Mouse (Mus musculus): ENCODE data around the gene Ampd2. TPM values are rescaled to one million over a fixed set of nuclear protein-coding genes. Genes with fewer than 3 reads are reported as not detected.
A peak's percentile ranks its signal among the peaks of the same experiment; 100 is the strongest.

Gene Ampd2
- total RNA-seq, 2 experiments from 2014 or later = 52.3 to 58.5 TPM

GRCm38 (mm10) chr3:108070295-108071293 is 15.9 kb downstream of the Ampd2 start:
- DNase-seq (ENCODE audit: low spot score in 2 of 2) = peak; percentile 63 to 69

- no peak for DNase-seq (ENCODE audit: low spot score in 2 of 2)
These were observed 17.1 kb downstream of the Ampd2 start for GRCm38 (mm10) chr3:108069231-108069870.

- DNase-seq (ENCODE audit: low spot score in 2 of 2) = no peak
These were observed 17.6 kb downstream of the Ampd2 start for GRCm38 (mm10) chr3:108068826-108069225.

GRCm38 (mm10) chr3:108067370-108067934 is 19.0 kb downstream of the Ampd2 start:
- DNase-seq (ENCODE audit: low spot score in 2 of 2) = no peak

GRCm38 (mm10) chr3:108065551-108065950 is 20.9 kb downstream of the Ampd2 start:
- DNase-seq (ENCODE audit: low spot score in 2 of 2) = no peak

- no peak for DNase-seq (ENCODE audit: low spot score in 2 of 2)
These were observed 21.8 kb downstream of the Ampd2 start for GRCm38 (mm10) chr3:108064672-108065071.

- no peak for DNase-seq (ENCODE audit: low spot score in 2 of 2)
These were observed 23.8 kb downstream of the Ampd2 start for GRCm38 (mm10) chr3:108062648-108063047.

- DNase-seq (ENCODE audit: low spot score in 2 of 2) = peak; percentile 33 to 62
These were observed 25.0 kb downstream of the Ampd2 start for GRCm38 (mm10) chr3:108061420-108061819.

GRCm38 (mm10) chr3:108050493-108050892 is 36.0 kb downstream of the Ampd2 start:
- no peak for DNase-seq (ENCODE audit: low spot score in 2 of 2)

GRCm38 (mm10) chr3:108048306-108048705 is 38.1 kb downstream of the Ampd2 start:
- DNase-seq (ENCODE audit: low spot score in 2 of 2) = no peak

- DNase-seq (ENCODE audit: low spot score in 2 of 2) = no peak
These were observed 39.4 kb downstream of the Ampd2 start for GRCm38 (mm10) chr3:108046944-108047655.

GRCm38 (mm10) chr3:108044394-108045140 is 41.9 kb downstream of the Ampd2 start, which contains the start of gene Gstm4:
Gene Gstm4 (minus strand): TSS chr3:108044894.
- peak; percentile 86 for DNase-seq (ENCODE audit: low spot score in 2 of 2)

GRCm38 (mm10) chr3:108033156-108033555 is 53.3 kb downstream of the Ampd2 start:
- DNase-seq (ENCODE audit: low spot score in 2 of 2) = no peak

GRCm38 (mm10) chr3:108032113-108032512 is 54.3 kb downstream of the Ampd2 start:
- no peak for DNase-seq (ENCODE audit: low spot score in 2 of 2)

GRCm38 (mm10) chr3:108028641-108029365 is 57.6 kb downstream of the Ampd2 start:
- no peak for DNase-seq (ENCODE audit: low spot score in 2 of 2)

GRCm38 (mm10) chr3:108026597-108026996 is 59.9 kb downstream of the Ampd2 start:
- no peak for DNase-seq (ENCODE audit: low spot score in 2 of 2)

- no peak for DNase-seq (ENCODE audit: low spot score in 2 of 2)
These were observed 60.4 kb downstream of the Ampd2 start for GRCm38 (mm10) chr3:108026049-108026448.

- no peak for DNase-seq (ENCODE audit: low spot score in 2 of 2)
These were observed 61.1 kb downstream of the Ampd2 start for GRCm38 (mm10) chr3:108025318-108025717.

Data from left cerebral cortex, adult 18-20 months (tissue).